Mouse (Mus musculus): ENCODE results near the gene Dpp4. TPM values are rescaled to one million over a fixed set of nuclear protein-coding genes. Genes with fewer than 3 reads are reported as not detected.

Dpp4 gene
- polyA plus RNA-seq, 1 experiment from 2014 or later: 1.4 TPM

- H3K4me2 ChIP-seq (replicated peaks): no peak overlapping the region
- no peaks in the 10 kb centered on the region for H3K4me1 ChIP-seq (replicated peaks; ENCODE audit: control insufficient read depth, insufficient read depth, low read length)
- no peak overlapping the region for H3K27ac ChIP-seq
- no peaks in the 10 kb centered on the region for H3K9me3 ChIP-seq (ENCODE audit: control insufficient read depth, low read length)
- H3K9ac ChIP-seq: no peak overlapping the region
- no peak overlapping the region for H3K4me3 ChIP-seq (replicated peaks; ENCODE audit: low read length)
- WGBS: 64% methylated on average over 8 of the region's 8 CpGs
- H3K27me3 ChIP-seq (ENCODE audit: control insufficient read depth, insufficient read depth, low read length): no peaks in the 10 kb centered on the region
- no peak for DNase-seq (ENCODE audit: low spot score)
- ATAC-seq (ENCODE audit: low FRiP score): no peak
- no peaks in the 10 kb centered on the region for H3K36me3 ChIP-seq (replicated peaks; ENCODE audit: control insufficient read depth, insufficient read depth)
Measured at GRCm38 (mm10) chr2:62332465-62332864, 79.6 kb downstream of the Dpp4 start.

GRCm38 (mm10) chr2:62331913-62332312 lies 80.1 kb downstream of the Dpp4 start:
- Histone ChIP-seq H3K4me2 (replicated peaks) (no peak overlapping the region), H3K4me3 (replicated peaks; ENCODE audit: low read length) (no peak overlapping the region), H3K27ac (no peak overlapping the region), H3K27me3 (ENCODE audit: control insufficient read depth, insufficient read depth, low read length) (no peaks in the 10 kb centered on the region), H3K9me3 (ENCODE audit: control insufficient read depth, low read length) (no peaks in the 10 kb centered on the region), H3K9ac (no peak overlapping the region), H3K4me1 (replicated peaks; ENCODE audit: control insufficient read depth, insufficient read depth, low read length) (no peaks in the 10 kb centered on the region), H3K36me3 (replicated peaks; ENCODE audit: control insufficient read depth, insufficient read depth) (no peaks in the 10 kb centered on the region)
- DNase-seq (ENCODE audit: low spot score): no peak
- WGBS: 61% methylated on average over 4 of the region's 4 CpGs
- no peak for ATAC-seq (ENCODE audit: low FRiP score)

- H3K27ac ChIP-seq: no peak overlapping the region
- H3K27me3 ChIP-seq (ENCODE audit: control insufficient read depth, insufficient read depth, low read length): no peaks in the 10 kb centered on the region
- no peaks in the 10 kb centered on the region for H3K4me1 ChIP-seq (replicated peaks; ENCODE audit: control insufficient read depth, insufficient read depth, low read length)
- 93% methylated on average over 2 of the region's 2 CpGs for WGBS
- no peak overlapping the region for H3K9ac ChIP-seq
- H3K4me2 ChIP-seq (replicated peaks): no peak overlapping the region
- no peak for ATAC-seq (ENCODE audit: low FRiP score)
- H3K9me3 ChIP-seq (ENCODE audit: control insufficient read depth, low read length): no peaks in the 10 kb centered on the region
- no peak overlapping the region for H3K4me3 ChIP-seq (replicated peaks; ENCODE audit: low read length)
- no peaks in the 10 kb centered on the region for H3K36me3 ChIP-seq (replicated peaks; ENCODE audit: control insufficient read depth, insufficient read depth)
- no peak for DNase-seq (ENCODE audit: low spot score)
Measured at GRCm38 (mm10) chr2:62325388-62325787, 86.6 kb downstream of the Dpp4 start.

GRCm38 (mm10) chr2:62323078-62323637 lies 88.9 kb downstream of the Dpp4 start:
- Histone ChIP-seq H3K4me1 (replicated peaks; ENCODE audit: control insufficient read depth, insufficient read depth, low read length) (no peaks in the 10 kb centered on the region), H3K9ac (no peak overlapping the region), H3K27me3 (ENCODE audit: control insufficient read depth, insufficient read depth, low read length) (no peaks in the 10 kb centered on the region), H3K27ac (no peak overlapping the region), H3K4me3 (replicated peaks; ENCODE audit: low read length) (no peak overlapping the region), H3K4me2 (replicated peaks) (no peak overlapping the region), H3K9me3 (ENCODE audit: control insufficient read depth, low read length) (no peaks in the 10 kb centered on the region), H3K36me3 (replicated peaks; ENCODE audit: control insufficient read depth, insufficient read depth) (no peaks in the 10 kb centered on the region)
- DNase-seq (ENCODE audit: low spot score) (no peak), ATAC-seq (ENCODE audit: low FRiP score) (no peak)
- WGBS: 90% methylated on average over 9 of the region's 9 CpGs

GRCm38 (mm10) chr2:62319489-62319888 lies 92.5 kb downstream of the Dpp4 start:
- DNase-seq (ENCODE audit: low spot score): no peak
- Histone ChIP-seq H3K27me3 (ENCODE audit: control insufficient read depth, insufficient read depth, low read length) (no peaks in the 10 kb centered on the region), H3K4me3 (replicated peaks; ENCODE audit: low read length) (no peak overlapping the region), H3K27ac (no peak overlapping the region), H3K9me3 (ENCODE audit: control insufficient read depth, low read length) (no peaks in the 10 kb centered on the region), H3K9ac (no peak overlapping the region), H3K4me2 (replicated peaks) (no peak overlapping the region), H3K4me1 (replicated peaks; ENCODE audit: control insufficient read depth, insufficient read depth, low read length) (no peaks in the 10 kb centered on the region), H3K36me3 (replicated peaks; ENCODE audit: control insufficient read depth, insufficient read depth) (no peaks in the 10 kb centered on the region)
- WGBS: 90% methylated on average over 3 of the region's 3 CpGs
- ATAC-seq (ENCODE audit: low FRiP score): no peak

GRCm38 (mm10) chr2:62316930-62317329 lies 95.1 kb downstream of the Dpp4 start:
- no peak for ATAC-seq (ENCODE audit: low FRiP score)
- whole genome bisulfite sequencing: 76% methylated on average over 2 of the region's 2 CpGs
- Histone ChIP-seq H3K36me3 (replicated peaks; ENCODE audit: control insufficient read depth, insufficient read depth) (no peaks in the 10 kb centered on the region), H3K4me3 (replicated peaks; ENCODE audit: low read length) (no peak overlapping the region), H3K27ac (no peak overlapping the region), H3K4me1 (replicated peaks; ENCODE audit: control insufficient read depth, insufficient read depth, low read length) (no peaks in the 10 kb centered on the region), H3K4me2 (replicated peaks) (no peak overlapping the region), H3K9ac (no peak overlapping the region), H3K27me3 (ENCODE audit: control insufficient read depth, insufficient read depth, low read length) (no peaks in the 10 kb centered on the region), H3K9me3 (ENCODE audit: control insufficient read depth, low read length) (no peaks in the 10 kb centered on the region)
- DNase-seq (ENCODE audit: low spot score): no peak

GRCm38 (mm10) chr2:62307477-62307876 lies 104.6 kb downstream of the Dpp4 start:
- H3K4me2 ChIP-seq (replicated peaks): no peak overlapping the region
- DNase-seq (ENCODE audit: low spot score) (no peak), ATAC-seq (ENCODE audit: low FRiP score) (no peak)
- H3K27ac ChIP-seq: no peak overlapping the region
- H3K4me1 ChIP-seq (replicated peaks; ENCODE audit: control insufficient read depth, insufficient read depth, low read length): no peaks in the 10 kb centered on the region
- H3K4me3 ChIP-seq (replicated peaks; ENCODE audit: low read length): no peak overlapping the region
- 81% methylated on average over 2 of the region's 2 CpGs for WGBS
- no peaks in the 10 kb centered on the region for H3K36me3 ChIP-seq (replicated peaks; ENCODE audit: control insufficient read depth, insufficient read depth)
- no peaks in the 10 kb centered on the region for H3K27me3 ChIP-seq (ENCODE audit: control insufficient read depth, insufficient read depth, low read length)
- no peak overlapping the region for H3K9ac ChIP-seq
- H3K9me3 ChIP-seq (ENCODE audit: control insufficient read depth, low read length): no peaks in the 10 kb centered on the region

- Histone ChIP-seq H3K27ac (no peak overlapping the region), H3K4me3 (replicated peaks; ENCODE audit: low read length) (no peak overlapping the region), H3K36me3 (replicated peaks; ENCODE audit: control insufficient read depth, insufficient read depth) (no peaks in the 10 kb centered on the region), H3K4me1 (replicated peaks; ENCODE audit: control insufficient read depth, insufficient read depth, low read length) (no peaks in the 10 kb centered on the region), H3K4me2 (replicated peaks) (no peak overlapping the region), H3K9ac (no peak overlapping the region), H3K27me3 (ENCODE audit: control insufficient read depth, insufficient read depth, low read length) (no peaks in the 10 kb centered on the region), H3K9me3 (ENCODE audit: control insufficient read depth, low read length) (no peaks in the 10 kb centered on the region)
- 95% methylated on average over 5 of the region's 5 CpGs for WGBS
- ATAC-seq (ENCODE audit: low FRiP score): no peak
- DNase-seq (ENCODE audit: low spot score): no peak
Measured at GRCm38 (mm10) chr2:62306978-62307377, 105.1 kb downstream of the Dpp4 start.

- ATAC-seq (ENCODE audit: low FRiP score): no peak
- 97% methylated on average over 2 of the region's 2 CpGs for WGBS
- H3K9me3 ChIP-seq (ENCODE audit: control insufficient read depth, low read length): no peaks in the 10 kb centered on the region
Measured at GRCm38 (mm10) chr2:62301716-62302115, 110.3 kb downstream of the Dpp4 start.

GRCm38 (mm10) chr2:62293846-62294245 lies 118.2 kb downstream of the Dpp4 start:
- ATAC-seq (ENCODE audit: low FRiP score) (no peak; the same call in 1 of the 2 replicates), DNase-seq (ENCODE audit: low spot score) (no peak)
- WGBS: 30% methylated on average over 2 of the region's 2 CpGs
- Histone ChIP-seq H3K9me3 (ENCODE audit: control insufficient read depth, low read length) (no peaks in the 10 kb centered on the region), H3K9ac (no peak overlapping the region), H3K36me3 (replicated peaks; ENCODE audit: control insufficient read depth, insufficient read depth) (no peaks in the 10 kb centered on the region), H3K4me1 (replicated peaks; ENCODE audit: control insufficient read depth, insufficient read depth, low read length) (no peaks in the 10 kb centered on the region), H3K27ac (no peak overlapping the region), H3K4me3 (replicated peaks; ENCODE audit: low read length) (no peak overlapping the region), H3K27me3 (ENCODE audit: control insufficient read depth, insufficient read depth, low read length) (no peaks in the 10 kb centered on the region), H3K4me2 (replicated peaks) (no peak overlapping the region)

More at GRCm38 (mm10) chr2:62301716-62302115, 110.3 kb downstream of the Dpp4 start:
- Histone ChIP-seq H3K4me2 (replicated peaks) (no peak overlapping the region), H3K9ac (no peak overlapping the region), H3K27me3 (ENCODE audit: control insufficient read depth, insufficient read depth, low read length) (no peaks in the 10 kb centered on the region), H3K27ac (no peak overlapping the region), H3K4me1 (replicated peaks; ENCODE audit: control insufficient read depth, insufficient read depth, low read length) (no peaks in the 10 kb centered on the region), H3K36me3 (replicated peaks; ENCODE audit: control insufficient read depth, insufficient read depth) (no peaks in the 10 kb centered on the region), H3K4me3 (replicated peaks; ENCODE audit: low read length) (no peak overlapping the region)
- no peak for DNase-seq (ENCODE audit: low spot score)

Data from hindbrain, embryonic 14.5 days (tissue).